Mouse (Mus musculus) liver, adult (tissue): Measurements from ENCODE around the gene Lypd6b.

Experiments
- GATA4 ChIP-seq: IDR thresholded peaks from 2 replicates; pipeline ENCODE4 v1.6.1; 2014; ENCODE audit warnings: mild to moderate bottlenecking, low read length; ENCODE audit not compliant: insufficient replicate concordance

The Lypd6b gene

GRCm38 (mm10) chr2:49984780-49985179 is 197.3 kb downstream of the Lypd6b start:
- no peak for TF ChIP-seq GATA4

DNA sequence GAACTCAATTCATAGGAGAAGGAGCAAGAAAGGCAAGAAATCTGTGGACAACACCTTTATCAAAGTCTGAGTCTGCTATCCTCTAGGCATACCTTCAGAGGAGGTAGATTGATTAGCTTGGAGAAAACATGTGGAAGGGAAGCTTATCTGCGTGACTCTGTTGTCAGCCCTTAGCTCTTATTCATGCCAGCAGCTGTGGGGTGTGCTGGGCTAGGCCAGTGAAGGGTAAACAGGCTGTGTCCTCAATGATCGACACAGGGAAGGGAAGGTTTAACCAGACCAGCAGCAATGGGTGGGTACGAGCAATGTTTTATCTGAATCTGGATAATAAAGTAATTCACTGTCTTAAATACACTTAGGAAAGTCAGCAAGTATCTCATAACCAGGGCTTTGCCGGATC is 208.4 kb downstream of the Lypd6b start:
- no peak for TF ChIP-seq GATA4

- TF ChIP-seq GATA4 = no peak
These were observed 209.7 kb downstream of the Lypd6b start for GRCm38 (mm10) chr2:49997216-49997615.
